Mouse (Mus musculus): Measurements from ENCODE around the gene Hrh2.

Hrh2 gene

GRCm38 (mm10) chr13:54266472-54266871, 74.5 kb downstream of the Hrh2 start:
- DNase-seq (ENCODE audit: low spot score in 2 of 2): no peak

- DNase-seq (ENCODE audit: low spot score in 2 of 2): no peak
Observed at GRCm38 (mm10) chr13:54269087-54269486, 77.2 kb downstream of the Hrh2 start.

- DNase-seq (ENCODE audit: low spot score in 2 of 2): peak in 1 of 2 experiments; percentile 51
Observed at GRCm38 (mm10) chr13:54269628-54270027, 77.7 kb downstream of the Hrh2 start.

- no peak for DNase-seq (ENCODE audit: low spot score in 2 of 2)
Observed at GRCm38 (mm10) chr13:54272076-54272475, 80.1 kb downstream of the Hrh2 start.

GRCm38 (mm10) chr13:54277406-54277805, 85.5 kb downstream of the Hrh2 start:
- DNase-seq (ENCODE audit: low spot score in 2 of 2): peak in 1 of 2 experiments; percentile 28

- DNase-seq (ENCODE audit: low spot score in 2 of 2): no peak
Observed at GRCm38 (mm10) chr13:54280366-54280765, 88.4 kb downstream of the Hrh2 start.

- no peak for DNase-seq (ENCODE audit: low spot score in 2 of 2)
Observed at GRCm38 (mm10) chr13:54281149-54281548, 89.2 kb downstream of the Hrh2 start.

- no peak for DNase-seq (ENCODE audit: low spot score in 2 of 2)
Observed at GRCm38 (mm10) chr13:54281623-54282022, 89.7 kb downstream of the Hrh2 start.

GRCm38 (mm10) chr13:54282149-54282860, 90.4 kb downstream of the Hrh2 start:
- peak in 1 of 2 experiments; percentile 17 for DNase-seq (ENCODE audit: low spot score in 2 of 2)

- DNase-seq (ENCODE audit: low spot score in 2 of 2): no peak
Observed at GRCm38 (mm10) chr13:54282861-54283206, 90.9 kb downstream of the Hrh2 start.

Data from frontal cortex, postnatal 25 days (tissue).